Mouse (Mus musculus) B cell, adult 2 months (primary cell): Measurements from ENCODE around the gene Rab39.

Experiments
- DNase-seq, 2 experiments: peaks; one replicate each; pipeline ENCODE4 v3.0.0; 2022

The Rab39 gene

DNA sequence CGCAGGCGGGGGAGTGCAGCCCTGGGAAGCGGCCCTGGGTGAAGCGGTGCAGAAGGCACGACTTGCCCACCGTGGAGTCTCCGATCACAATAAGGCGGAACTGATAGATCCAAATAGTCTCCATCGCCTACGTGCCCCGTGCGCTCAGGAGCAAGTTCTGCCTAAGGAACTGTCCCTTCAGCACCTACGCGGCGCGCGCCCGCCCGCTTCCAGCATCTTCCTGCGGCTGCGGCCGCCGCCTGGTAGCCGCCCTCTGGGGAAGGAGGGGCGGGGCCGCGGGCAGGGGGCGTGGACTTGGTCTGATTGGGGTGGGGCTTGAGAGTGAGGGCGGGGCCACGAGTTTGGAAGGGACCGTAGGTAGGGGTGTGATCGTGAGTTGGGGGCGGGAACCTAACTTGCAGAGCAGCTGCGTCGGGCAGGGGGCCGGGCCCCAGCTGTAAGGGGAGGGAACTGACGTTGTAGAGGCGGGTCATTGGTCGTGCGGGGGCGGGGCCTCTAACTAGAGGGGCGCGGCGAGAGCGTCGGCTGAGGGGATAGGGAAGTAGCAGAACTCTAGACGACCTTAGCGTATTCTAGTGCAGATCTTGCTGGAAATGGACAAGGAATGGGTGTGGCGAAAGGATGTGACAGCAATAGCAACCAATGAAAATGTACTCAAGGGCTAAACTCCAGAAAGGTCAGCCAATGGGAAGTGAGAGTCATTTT is at the start of gene Rab39:
TSS of gene Rab39 (minus strand) at position 241 of the 705 bp plus-strand sequence.
- DNase-seq = peak; percentile 96 to 97

DNA sequence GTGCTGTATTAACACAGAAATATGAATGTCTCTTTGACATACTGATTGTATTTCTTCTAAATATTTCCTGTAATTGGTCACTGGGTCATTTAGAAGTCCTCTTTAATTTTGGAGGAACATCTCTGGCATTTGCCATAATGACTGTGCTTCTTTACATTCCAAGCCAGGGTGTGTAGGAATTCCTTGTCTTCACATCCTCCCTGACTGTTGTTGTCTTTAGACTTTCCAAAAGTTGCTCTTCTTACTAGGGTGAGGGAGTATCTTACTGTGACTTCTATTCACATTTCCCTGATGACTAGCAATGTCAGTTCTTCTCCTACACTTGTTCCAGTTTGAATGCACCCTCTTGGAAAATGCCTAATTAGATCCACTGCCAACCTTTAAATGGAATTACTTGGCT is 48.8 kb upstream of the Rab39 start:
- no peak for DNase-seq

DNA sequence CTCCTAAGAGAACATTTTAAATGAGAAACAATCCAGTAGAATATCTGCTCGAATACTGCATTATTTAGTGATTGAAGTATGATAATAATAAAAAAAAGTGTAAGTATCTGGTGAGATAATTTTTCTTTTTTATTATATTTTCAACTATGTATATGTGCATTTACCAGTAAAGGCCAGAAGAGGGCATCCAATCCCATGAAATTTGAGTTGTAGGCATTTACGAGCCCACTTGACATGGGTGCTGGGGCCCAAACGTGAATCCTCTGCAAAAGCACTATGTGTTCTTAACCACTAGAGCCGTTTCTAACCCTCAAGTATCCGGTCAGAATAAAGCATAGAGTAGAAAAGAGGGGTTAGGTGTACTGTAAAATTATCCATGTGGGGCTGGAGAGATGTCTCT is 44.9 kb upstream of the Rab39 start:
- DNase-seq = no peak

DNA sequence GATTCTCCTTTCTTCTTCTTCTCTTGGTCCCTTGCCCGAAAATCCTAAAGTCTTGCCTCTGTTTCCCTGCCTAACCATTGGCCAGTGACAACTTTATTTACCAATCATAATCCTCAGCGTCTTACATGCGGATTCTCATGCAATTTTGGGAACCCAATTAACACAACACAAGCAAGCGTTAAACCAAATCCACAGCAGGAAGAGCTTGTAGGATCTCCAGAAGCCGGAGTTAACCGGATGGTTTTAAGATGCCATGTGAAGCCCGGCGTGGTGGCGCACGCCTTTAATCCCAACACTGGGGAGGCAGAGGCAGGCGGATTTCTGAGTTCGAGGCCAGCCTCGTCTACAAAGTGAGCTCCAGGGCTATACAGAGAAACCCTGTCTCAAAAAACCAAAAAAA is 44.4 kb upstream of the Rab39 start:
- no peak for DNase-seq

DNA sequence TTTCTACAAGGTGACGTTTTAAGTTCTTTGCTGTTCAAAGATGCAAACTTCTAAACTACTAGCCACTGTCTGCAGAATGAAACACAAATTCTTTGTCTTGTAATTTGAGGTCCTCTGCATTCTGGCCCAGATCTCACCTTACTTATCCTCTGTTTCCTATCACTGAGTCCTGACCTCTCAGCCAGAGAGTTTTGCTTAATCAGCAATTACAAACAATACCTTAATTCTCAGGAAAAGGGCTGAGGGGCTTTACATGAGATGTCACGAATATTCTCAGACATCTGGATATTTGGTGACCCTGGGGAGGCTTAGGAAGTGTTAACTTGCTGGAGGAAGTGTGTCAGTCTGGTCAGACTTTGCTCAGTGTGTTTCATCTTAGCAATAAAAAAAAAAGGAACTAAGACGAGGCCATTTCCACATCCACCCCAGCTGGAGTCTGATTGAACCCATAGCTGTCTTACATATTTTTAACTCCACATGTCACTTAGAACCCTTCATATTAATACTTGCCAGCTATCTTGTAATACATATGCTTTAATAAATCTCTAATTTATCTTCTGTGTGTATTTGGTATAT is 34.9 kb upstream of the Rab39 start:
- DNase-seq = peak; percentile 2 to 4

DNA sequence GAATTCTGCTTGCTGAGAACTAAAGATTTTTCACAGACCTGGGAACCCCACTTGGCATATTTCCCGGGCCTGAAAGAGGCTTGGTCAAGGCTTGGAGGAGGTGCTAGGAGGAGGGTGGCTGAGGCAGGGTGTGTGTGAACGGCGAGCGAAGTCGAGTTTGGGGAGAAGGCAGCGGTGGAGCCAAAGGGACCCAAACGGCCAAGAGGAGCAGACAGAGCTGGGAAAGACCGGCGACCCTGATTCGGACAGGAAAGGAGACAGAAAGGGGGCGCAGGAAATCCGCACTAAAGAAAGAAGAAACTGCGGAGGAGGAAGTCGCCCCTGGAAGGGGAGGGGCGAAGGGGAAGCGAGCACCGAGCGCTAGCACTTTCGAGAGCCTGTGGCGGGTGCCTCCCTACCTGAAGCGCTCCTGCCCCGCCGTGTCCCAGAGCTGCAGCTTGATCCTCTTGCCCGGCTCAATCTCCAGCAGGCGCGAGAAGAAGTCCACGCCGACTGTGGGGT is 491 bp downstream of the Rab39 start:
- peak; percentile 79 for DNase-seq

DNA sequence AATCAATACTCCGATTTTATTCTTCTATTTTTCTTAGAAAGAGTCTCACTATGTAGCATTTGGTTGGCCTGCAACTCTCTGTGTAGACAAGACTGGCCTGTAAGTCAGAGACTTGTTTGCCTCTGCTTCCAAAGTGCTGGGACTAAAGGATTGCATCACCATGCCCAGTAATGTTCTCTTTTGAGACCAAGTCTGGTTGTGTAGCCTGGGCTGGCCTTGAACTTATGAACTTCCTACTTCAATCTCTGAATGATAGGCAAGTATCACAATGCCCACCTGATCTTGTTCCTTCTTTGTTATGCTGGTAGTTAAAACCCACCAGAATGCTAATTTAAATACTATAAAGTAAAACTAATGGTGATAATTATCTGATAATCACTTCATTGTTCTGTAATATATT is 3.0 kb downstream of the Rab39 start:
- no peak for DNase-seq

DNA sequence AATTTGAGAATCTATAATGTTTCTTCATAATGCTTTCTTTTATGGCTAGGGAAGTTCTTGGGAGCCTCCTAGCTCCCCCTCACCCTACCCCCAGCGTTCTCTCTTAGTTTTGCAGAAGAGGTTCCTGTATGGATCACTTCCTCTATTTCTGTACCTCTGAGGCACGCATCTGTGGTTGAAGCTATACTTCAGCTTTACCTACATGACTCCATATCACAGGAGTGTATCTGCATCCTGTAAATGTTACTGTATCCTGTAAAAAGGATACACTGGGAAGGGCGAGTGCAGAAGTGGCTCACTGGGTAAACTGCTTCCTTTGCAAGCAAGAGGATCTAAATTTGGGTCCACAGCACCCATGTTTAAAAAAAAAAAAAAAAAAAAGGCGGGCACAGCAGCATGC is 5.5 kb downstream of the Rab39 start:
- DNase-seq = peak; percentile 42 to 57

DNA sequence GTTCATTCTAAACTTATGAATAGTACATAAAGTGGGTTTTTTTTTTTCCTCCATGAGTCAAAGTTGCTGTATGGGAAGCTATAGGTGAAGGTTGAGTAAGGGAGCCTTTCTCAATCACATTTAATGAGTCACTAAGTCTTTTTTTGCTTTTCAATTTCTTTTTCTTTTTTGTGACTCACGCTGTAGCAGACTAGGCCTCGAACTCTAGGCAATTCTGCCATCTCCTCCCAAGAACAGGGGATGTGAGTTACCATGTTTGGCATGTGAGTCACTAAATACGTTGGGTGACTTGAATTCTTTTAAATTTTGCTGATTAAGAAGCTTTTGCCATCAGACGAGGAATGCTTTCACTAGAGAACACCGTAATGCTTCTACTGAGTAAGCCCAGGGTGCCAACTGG is 10.2 kb downstream of the Rab39 start:
- no peak for DNase-seq

DNA sequence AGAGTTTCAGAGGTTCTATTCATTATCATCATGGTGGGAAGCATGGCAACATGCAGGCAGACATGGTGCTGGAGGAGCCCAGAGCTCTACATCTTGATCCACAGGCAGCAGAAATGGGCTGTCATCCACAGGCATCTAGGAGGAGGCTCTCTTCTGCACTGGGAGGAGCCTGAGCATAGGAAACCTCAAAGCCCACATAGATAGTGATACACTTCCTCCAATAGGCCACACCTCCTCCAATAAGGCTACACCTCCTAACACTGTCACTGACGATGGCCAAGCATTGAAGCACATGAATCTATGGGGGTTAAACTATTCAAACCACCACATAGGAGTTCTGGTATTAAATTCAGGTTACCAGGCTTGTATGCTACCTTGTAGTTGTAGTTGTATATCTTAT is 12.3 kb downstream of the Rab39 start:
- DNase-seq = peak; percentile 25 to 48

DNA sequence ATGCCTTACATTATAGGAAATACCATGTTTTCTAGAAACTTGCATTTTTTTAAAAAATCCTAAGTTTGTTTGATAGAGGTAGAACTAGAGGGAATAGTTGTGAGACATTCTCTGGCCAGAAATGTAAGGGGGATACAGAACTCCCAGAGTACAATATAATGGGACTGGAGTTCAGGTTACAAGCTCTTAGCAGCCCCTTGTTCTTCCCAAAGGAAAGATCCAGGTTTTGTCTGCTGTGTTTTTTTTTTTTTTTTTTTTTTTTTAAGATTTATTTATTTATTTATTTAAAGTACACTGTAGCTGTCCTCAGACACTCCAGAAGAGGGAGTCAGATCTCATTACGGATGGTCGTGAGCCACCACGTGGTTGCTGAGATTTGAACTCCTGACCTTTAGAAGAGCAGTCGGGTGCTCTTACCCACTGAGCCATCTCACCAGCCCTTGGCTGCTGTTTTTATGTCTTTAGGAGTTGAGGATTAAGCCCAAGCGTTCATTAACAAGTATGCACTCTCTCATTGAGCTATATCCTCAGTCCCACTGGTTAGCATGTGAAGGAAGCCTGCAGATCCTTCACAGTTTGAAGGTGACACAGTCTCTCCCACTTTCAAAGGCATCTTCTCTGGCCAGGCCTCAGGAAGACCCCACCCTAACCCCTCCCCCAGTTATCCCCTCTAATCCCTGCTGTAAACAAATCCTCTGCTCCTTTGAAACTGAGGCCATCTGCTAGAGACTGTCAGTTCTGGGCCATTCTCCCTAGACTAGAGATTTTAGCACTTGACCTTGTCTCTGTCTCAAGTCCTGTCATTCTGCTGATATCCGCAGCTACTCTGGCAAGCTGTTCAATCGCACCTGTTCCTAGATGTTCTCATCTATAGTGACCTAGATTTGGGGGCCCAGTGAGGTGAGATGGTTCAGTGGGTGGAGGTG is 14.0 kb downstream of the Rab39 start:
- no peak for DNase-seq

DNA sequence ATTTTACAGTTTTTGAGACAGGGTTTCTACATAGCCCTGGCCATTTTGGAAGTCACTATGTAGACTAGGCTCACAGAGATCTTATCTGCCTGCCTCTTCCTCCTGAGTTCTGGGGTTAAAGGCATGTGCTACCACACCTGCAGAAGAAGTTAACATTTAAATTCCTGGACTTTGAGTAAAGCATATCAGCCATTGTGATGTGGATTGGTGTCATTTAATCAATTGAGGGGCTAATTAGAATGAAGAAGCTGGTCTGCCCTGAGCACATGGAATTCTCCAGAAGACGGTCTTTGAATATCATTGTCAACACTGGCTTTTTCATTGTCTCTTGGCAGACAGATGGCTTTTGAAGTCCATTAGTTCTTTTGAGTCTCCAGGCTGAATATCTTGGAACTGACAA is 25.2 kb downstream of the Rab39 start:
- DNase-seq = no peak

DNA sequence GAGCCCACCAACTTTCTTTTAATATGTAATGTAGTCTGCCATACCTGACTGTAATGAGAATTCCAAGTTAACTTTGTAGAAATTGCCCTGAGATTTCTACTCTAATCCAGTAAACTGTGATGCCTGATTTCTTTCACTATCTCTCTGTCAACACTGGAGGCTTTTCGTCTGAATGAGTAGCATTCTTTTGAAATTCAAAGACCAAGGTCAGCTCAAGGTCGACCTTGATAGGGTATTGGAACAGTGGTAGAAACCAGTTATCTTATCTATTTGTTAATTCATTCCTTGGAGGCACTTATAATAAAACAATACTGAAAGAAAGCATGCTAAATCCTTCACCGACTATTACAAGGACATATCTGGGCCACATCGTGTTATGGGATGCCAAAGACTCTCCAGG is 29.1 kb downstream of the Rab39 start:
- no peak for DNase-seq

DNA sequence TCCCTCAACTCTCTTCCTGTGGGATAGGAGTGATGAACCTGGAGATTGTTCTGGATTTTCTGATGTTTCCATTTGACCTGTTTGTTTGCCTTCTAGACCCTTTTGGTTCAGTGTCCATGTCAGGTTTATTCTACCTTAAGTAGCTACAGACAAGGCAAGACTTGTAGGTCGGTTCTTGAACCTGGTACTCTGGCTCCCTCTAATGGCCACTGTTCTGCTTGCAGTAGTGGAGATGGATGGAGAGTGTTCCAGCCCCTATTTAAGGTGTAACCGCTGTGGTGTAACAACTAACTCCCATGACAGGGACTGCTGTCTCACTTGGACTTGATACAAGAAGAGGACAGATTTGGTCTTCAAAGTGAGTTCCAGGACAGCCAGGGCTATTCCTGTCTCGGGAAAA is 32.5 kb downstream of the Rab39 start:
- DNase-seq = peak; percentile 83 to 86

DNA sequence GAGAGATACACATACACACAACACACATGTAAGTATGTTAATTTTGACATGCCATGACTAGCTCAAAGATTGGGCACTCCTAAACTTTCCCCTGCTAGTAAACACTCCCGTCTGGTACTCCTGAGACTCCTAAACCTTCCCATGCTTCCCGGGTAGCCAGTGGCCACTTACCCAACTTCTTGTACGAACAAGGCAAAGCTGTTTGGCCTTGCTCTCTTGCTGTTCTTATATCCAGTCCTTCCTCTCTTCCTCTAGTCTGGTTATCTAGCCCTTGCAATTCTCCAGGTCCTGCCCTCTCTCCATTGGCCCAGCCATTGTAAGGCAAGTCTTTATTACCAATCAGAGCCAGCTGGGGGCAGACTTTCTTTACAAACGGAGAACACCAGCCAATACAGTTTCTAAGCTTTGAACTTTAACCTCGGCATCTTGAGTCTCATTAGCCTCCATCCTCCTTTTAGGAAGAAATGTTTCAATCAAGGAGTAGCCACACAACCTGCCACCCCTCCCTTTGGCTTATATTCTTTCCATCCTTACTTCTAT is 36.3 kb downstream of the Rab39 start, which contains the start of gene Cul5:
TSS of gene Cul5 (minus strand) at position 335 of the 540 bp plus-strand sequence.
- peak; percentile 69 to 73 for DNase-seq

DNA sequence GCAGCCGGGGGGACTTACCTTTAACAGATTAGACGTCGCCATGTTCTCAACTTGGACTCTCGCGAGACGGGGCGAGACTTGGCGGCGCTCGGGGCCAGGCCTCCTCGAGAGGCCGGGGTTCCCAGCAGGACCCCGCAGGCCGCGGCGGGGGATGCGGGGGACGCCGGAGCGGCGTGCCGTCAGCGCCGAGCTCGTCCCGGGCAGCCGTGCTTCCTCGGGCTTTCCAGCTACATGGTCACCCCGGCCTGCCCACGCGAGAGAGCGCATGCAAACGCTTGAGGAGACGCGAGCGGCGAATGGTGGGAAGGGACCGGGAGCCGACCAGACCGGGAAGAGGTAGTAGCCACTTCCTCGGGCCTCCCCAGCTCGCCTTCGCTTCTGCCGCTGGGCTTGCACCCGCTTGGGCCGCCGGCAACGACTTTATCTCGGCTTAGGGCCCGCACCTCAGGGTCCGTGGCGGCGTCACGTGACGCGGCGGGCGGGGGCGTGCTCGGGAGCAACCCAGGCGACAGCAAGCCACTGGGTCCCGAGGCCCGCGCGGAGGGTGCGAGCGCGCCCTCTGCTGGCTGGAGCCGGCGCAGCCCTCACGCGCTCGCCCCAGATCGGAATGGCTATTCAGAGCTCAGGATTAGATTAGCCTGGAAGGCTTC is 38.9 kb downstream of the Rab39 start:
- peak; percentile 95 to 97 for DNase-seq

DNA sequence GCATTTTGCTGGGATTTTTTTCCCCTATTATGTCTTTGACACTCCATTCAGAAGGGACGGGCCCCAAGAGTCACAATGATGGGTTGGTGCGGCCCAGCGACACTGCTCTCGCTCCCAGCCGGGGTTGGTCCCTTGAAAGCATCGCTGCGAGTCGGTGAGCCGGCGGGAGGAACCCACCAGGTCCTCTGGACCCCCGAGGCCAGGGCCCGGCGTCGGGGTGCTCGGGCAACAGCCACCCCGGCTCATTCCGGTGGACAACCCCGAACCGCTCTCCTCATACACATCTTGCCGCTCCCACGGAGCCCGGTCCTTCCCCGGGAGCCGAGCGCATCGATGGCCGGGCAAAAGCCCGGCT is 39.4 kb downstream of the Rab39 start:
- no peak for DNase-seq

DNA sequence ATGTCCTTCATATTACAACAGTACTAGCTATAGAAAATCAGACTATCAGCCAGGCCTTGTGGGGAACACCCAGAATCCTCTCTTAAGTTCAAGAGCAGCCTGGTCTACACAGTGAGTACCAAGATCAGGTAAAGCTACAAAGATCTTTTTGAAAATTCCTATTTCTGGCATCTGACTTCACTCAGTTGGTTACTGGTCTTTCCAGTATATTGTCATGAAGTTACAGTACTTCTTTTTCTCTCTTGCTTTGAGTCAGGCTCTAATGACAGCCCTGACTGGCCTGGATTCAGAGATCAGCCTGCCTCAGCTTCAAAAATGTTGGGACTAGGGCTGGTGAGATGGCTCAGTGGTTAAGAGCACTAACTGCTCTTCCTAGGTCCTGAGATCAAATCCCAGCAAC is 40.6 kb downstream of the Rab39 start:
- DNase-seq = no peak

DNA sequence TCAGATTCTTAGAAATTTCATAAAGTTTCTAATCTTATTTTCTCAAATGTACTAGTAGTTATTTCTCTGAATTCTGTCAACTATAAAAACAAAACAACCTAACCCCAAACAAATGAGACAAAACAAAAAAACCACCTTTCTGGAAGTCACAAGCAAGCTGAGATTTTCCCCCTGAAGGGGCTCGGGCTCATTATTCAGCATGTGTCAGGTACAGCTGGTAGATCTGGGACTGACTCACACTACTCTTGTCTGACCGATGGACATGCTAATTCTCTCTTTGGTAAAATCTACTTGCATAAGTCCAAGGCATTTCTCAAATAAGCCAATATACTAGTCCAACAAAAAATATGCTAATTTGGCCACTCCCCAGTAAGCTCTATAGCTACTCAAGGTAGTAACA is 41.2 kb downstream of the Rab39 start:
- DNase-seq = no peak

DNA sequence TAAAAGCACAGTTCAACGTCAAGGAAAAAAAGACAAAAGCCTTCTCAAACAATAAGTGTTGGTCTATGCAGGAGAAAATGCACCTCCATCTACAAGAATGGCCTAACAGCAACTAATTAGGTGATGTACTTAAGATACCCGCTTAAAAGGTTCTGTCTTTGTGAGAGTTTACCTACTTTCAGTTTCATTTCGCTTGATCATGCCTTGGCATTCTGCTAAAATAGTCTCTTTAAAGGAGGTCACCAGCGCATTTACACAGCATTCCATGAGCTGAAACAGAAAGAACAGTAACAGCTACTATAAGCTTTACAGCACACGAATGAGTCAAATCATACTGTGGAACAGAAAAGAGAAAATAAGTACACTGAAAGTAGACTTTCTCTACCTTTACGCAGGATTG is 71.2 kb downstream of the Rab39 start:
- no peak for DNase-seq
